Mouse (Mus musculus): ENCODE measurements around the gene 4930579F01Rik.

4930579F01Rik gene

GRCm38 (mm10) chr3:138215395-138215989, 21.9 kb upstream of the 4930579F01Rik start:
- no peak for DNase-seq

- DNase-seq, result no peak
Measured at GRCm38 (mm10) chr3:138212431-138212951, 18.9 kb upstream of the 4930579F01Rik start.

DNA sequence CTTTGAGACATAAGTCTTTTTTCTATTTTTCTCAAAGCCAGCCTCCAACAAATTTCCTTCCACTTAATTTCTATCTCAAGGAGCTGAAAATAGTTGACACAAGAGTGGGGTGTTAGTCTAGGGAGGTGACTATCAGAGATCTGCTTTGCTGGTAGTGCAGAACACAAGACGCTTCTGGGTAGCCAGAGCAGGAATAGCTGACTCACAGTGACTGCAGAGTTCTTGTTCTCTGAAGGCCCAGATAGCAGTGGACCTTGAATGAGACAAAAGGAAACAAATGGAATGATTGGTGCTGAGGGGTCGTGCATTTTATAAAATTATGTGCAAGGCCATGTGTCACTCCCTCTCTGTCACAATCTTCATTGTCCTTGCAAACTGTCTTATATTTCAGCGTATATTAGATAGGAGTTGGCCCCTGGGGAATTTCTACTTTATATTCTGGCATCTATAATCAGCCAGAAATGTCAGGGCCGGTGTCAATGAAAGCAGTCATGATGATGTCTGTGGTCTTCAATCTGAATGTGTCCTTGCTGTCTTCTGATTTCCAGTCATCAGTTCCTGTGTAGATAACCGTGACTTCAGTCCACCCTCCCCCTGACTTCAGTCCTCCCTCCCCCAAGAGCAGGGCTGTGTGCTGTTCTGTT, 16.9 kb upstream of the 4930579F01Rik start:
- no peak for DNase-seq

- DNase-seq, result no peak
Measured at GRCm38 (mm10) chr3:138208821-138209220, 15.2 kb upstream of the 4930579F01Rik start.

GRCm38 (mm10) chr3:138198722-138199068, 5.1 kb upstream of the 4930579F01Rik start:
- no peak for DNase-seq

DNA sequence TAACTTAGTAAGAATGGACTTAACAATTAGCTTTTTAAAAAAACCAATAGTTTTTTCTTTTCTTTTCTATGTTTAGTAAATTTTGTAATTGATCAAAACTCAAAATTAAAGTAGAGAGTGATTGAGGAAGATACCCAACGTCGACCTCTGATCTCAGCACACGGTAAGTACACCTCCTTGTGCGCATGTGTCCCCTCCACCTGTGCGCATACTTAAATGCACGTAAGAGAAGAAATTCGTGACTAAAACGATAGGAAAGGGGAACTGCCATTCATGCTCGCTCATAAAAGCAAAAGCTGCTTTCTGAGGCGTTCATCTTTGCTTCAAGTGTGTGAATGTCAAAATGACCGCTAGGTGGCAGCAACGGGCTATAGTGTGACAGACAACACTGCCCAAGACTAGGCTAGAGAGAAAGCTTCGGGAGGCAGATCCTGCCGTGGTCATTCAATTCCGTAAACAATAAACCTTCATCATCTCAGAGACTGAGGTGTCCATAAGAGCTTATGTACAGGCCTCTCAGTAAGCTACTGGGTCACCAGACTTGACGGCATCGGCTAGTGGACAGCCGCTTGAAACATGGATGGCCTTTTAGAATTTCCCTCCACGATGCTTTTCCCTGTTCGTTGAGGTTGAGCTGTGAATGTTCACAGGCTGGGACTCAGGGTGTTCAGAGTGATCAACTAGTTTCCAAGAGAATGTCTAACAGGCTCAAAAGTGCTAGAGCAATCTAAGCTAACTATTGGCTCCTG, 4.5 kb upstream of the 4930579F01Rik start:
- peak; percentile 85 for DNase-seq

DNA sequence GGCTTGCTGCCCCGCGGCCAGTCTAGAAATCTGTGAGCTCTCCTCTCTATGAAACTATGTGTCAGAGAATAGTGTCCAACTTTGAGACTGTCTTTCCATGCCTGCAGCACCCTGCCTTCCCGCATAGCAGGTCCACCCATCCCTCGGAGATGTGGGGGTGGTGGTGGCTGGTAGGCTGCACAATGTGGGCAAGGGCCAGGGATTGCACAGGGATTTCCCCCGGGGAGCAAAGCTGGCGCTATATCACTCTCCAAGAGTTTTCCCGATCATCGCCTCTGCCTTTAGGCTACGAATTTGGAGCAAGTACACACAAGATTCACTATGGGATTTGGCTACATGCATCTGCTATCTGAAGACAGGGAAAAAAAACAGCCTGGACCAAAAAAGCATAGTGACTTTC, 3.9 kb upstream of the 4930579F01Rik start:
- DNase-seq, result no peak

DNA sequence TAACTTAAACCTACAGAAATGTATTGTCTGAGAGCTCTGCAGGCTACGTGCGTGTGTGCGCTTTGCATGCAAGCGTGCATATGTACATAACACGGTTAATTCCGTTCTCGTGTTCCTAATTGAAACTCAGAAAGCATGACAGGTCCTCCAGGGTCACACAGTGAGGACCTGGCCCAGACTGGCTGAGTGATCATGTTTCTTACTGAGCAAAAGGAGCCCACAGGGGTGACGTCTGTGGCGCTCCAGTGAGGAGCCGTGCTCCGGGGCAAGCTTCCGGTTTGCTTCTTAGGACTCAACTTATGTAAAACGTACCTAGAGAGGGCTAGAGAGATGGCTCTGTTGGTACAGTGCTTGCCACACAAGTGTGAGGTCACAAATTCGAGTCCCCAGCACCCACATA, 3.5 kb upstream of the 4930579F01Rik start:
- no peak for DNase-seq

DNA sequence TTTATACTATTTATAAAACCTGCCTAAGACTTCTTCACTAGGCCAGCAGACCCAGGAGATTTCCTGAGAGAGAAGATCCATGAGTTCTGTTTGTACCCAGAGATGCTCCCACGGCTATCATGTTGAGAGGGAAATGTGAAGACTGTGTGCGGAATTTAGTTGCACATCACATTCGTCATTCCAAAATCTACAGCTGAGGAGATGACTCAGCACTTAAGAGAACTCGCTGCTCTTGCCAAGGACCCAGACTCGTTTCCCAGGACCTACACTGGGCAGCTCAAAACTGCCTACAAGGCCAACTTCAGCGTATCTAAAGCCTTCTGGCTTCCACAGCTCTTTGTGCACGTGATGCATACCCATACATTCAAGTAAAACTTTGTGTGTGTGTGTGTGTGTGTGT, 1.4 kb downstream of the 4930579F01Rik start:
- no peak for DNase-seq

GRCm38 (mm10) chr3:138185995-138186930, 7.4 kb downstream of the 4930579F01Rik start:
- no peak for DNase-seq

DNA sequence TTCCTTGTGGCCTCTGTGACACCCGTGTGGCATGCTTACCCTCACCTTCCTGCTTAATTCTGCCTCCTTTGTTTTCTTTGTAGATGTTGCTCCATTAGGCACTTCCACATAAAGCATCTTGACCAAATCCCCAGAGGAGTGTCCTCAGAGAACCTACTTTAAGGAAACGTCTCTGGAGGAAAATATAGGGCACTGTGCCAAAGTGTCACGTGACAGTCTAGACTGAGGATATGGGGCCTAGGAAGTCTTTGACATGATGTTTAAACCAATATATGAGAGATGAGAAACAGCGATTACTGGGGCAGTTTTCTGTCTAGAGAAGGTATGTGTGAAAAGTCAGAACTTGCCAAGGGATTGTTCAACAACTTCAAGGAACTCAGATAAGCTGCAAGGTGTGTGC, 8.3 kb downstream of the 4930579F01Rik start:
- no peak for DNase-seq

- no peak for DNase-seq
Measured at GRCm38 (mm10) chr3:138183371-138183770, 10.3 kb downstream of the 4930579F01Rik start.

GRCm38 (mm10) chr3:138182019-138182418, 11.6 kb downstream of the 4930579F01Rik start:
- DNase-seq, result no peak

DNA sequence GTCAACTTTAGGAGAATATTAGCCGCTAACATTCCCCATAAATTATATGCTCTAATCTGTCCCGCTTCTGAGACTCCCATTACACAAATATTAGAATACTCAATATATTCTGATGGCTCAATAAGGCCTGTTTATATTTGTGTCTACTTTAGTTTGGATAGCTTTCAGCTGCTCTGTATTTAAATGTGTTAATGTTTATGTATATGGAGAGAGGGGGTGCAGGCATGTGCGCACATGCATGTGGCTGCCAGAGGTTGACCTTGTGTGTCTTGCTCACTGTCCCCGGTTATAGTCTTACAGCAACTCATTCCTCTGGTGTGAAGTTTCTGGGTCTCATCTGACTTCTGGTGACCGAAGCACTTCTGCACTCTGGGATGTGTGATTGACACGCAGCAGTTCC, 18.1 kb downstream of the 4930579F01Rik start:
- no peak for DNase-seq

DNA sequence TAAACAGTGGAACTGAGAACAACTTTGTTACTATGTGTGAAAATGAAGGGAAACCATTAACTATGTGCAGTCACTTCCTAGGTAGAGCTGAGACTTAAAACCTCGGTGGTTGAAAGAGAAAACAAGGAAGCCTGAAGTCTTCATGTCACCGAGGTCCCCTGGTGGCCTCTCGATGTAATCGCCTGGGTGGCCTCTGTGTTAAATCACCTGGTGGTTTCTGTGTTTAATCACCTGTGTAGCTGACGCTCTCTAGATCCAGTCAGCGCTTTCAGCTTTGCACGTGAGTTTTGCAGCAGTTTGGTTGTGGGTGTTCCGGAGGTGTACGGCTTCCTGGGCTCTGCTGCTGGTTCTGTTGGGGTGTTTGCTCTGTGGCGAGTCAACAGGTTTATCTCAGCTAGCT, 20.3 kb downstream of the 4930579F01Rik start:
- DNase-seq, result no peak

DNA sequence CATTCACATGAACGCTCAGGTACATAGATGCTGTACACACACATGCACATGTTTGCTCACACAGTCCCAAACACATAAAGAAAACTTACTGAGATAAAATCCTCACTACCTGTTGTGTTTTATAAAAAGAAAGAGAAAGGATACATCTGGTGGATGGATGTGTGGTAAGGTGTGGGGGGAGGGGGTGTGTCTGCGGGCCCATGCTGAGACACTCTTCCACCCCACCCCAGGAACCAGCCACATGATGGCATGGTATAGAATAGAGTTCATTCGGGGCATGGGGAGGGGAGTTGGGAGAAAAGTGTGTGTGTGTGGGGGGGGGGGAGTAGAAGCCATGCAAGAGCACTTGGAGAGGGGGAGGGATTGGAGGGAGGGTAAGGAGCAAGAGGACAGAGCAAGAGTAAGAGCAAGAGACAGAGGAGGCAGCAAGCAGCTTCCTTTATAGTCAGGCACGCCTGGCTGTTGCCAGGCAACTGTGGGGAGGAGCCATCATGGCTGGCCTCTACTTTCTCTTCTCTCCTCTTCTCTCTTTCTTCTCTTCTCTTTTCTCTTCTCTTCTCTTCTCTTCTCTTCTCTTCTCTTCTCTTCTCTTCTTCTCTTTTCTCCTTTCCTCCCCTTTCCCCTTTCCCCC, 31.0 kb downstream of the 4930579F01Rik start:
- DNase-seq, result no peak

DNA sequence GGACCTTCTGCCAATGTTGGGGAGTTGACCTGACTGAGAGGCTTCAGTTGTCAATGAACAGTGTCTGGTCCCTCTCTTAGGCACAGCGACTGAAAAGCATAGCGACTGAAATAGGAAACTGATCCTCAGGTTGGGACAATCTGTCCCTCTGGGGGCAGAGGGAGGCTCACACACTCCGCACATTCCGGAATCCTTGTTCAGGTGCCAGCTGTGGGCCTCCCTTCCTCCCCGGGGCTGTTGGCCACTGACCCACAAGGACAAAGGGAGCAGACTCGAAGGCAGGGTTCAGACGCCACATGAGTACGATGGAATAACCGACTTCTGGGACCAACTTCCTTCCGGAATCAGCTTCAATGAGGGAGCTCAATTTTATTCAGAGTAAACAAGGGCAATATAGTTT, 32.0 kb downstream of the 4930579F01Rik start:
- DNase-seq, result no peak

DNA sequence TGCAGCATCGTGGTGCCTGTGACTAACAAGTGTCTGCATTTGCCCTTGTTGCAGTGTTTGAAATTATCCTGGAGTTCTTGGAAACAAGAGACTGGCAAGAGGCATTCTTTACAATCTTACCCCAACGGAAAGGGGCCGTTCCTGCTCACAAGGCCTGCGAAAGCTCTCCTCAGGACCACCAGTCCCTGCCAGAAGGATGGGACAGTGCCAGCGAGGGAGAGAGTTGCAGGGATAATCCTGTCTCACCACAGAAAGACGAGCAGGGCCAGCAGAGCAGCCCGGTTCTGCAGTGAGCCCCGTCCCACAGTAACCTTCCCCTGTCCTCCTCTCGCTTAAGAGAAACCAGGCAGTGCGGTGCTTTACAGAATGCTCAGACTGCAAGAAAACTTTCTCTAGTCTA, 37.0 kb downstream of the 4930579F01Rik start:
- DNase-seq, result no peak

- DNase-seq, result no peak
Measured at GRCm38 (mm10) chr3:138155062-138155461, 38.6 kb downstream of the 4930579F01Rik start.

DNA sequence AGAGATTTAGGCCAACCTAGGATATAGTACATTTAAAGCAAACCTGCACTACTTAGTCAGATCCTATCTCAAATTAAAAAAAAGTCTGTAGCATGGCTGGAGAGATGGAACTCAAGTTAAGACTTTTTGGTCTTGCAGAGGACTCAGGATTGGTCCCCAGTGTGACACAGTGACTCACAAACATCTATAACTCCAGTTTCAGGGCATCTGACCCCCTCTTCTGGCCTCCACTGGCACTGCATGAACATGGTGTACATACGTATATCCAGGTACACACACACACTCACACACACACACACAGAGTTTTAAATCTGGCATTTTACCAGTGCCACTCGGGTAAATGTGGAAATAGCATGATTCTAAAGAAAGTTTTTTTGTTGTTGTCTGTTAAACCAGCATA, 44.8 kb downstream of the 4930579F01Rik start:
- no peak for DNase-seq

- peak; percentile 81 for DNase-seq
Measured at GRCm38 (mm10) chr3:138144642-138145171, 48.9 kb downstream of the 4930579F01Rik start, which contains the start of gene Mttp. Mttp (minus strand) TSS chr3:138144968.

- DNase-seq, result no peak
Measured at GRCm38 (mm10) chr3:138144060-138144641, 49.5 kb downstream of the 4930579F01Rik start.

Measured in liver (tissue).